Mouse (Mus musculus) lung, embryonic 14.5 days (tissue): ENCODE results near the gene Pfdn5. TPM values are rescaled to one million over a fixed set of nuclear protein-coding genes. Genes with fewer than 3 reads are reported as not detected.

Source experiments
- ATAC-seq: fragments of 200-750 bp; cut with Nextera tagmentation; 2 replicates; pipeline ENCODE4 v1.8.0; 2017; ENCODE audit warnings: mild to moderate bottlenecking, moderate TSS enrichment, moderate library complexity; ENCODE audit not compliant: insufficient read depth
- DNase-seq: peaks from one replicate; pipeline ENCODE4 v3.0.0-alpha.2; 2015
- H3K27ac ChIP-seq: fragments of 300-500 bp; sonication (generic); 2 replicates; pipeline ENCODE4 v1.5.1; 2014; ENCODE audit warnings: low read depth, mild to moderate bottlenecking, moderate library complexity
- H3K27me3 ChIP-seq: fragments of 300-500 bp; sonication (generic); 2 replicates; pipeline ENCODE4 v1.6.1; 2014; ENCODE audit warnings: low read length, control low read depth; ENCODE audit not compliant: insufficient read depth
- H3K36me3 ChIP-seq: fragments of 300-500 bp; sonication (generic); 2 replicates; pipeline ENCODE4 v1.6.1; 2014; ENCODE audit warnings: control low read depth; ENCODE audit not compliant: insufficient read depth
- H3K4me1 ChIP-seq: fragments of 300-500 bp; sonication (generic); 2 replicates; pipeline ENCODE4 v1.6.1; 2014; ENCODE audit warnings: antibody characterized with exemption, control low read depth; ENCODE audit not compliant: insufficient read depth
- H3K4me2 ChIP-seq: fragments of 300-500 bp; sonication (generic); 2 replicates; pipeline ENCODE4 v1.6.1; 2014; ENCODE audit warnings: mild to moderate bottlenecking
- H3K4me3 ChIP-seq: fragments of 300-500 bp; sonication (generic); 2 replicates; pipeline ENCODE4 v1.5.1; 2014; ENCODE audit warnings: low read depth, low read length
- H3K9ac ChIP-seq: fragments of 300-500 bp; sonication (generic); 2 replicates; pipeline ENCODE4 v1.6.1; 2014
- H3K9me3 ChIP-seq: fragments of 300-500 bp; sonication (generic); 2 replicates; pipeline ENCODE4 v1.6.1; 2016; ENCODE audit warnings: low read depth, low read length, control low read depth
- CTCF ChIP-seq: IDR thresholded peaks from 2 replicates; pipeline ENCODE4 v1.5.1; 2016; ENCODE audit warnings: antibody characterized with exemption, low read depth
- WGBS: fragments of 180-500 bp; shearing (Covaris S2); extraction: QIAGEN DNeasy Blood & Tissue Kit; methylation state at CpG from one replicate; pipeline ENCODE4 v1.1.7; 2014; 5-methylcytosine and 5-hydroxymethylcytosine counted together
- polyA plus RNA-seq: library from polyadenylated mRNA; unstranded; fragments of >200 nt; fragmentation: Nextera tagmentation; extraction: Ambion mirVana; gene quantifications from 2 replicates; pipeline ENCODE4 v1.2.1, GENCODE M21; 2014

The Pfdn5 gene
- 477 and 511 TPM in 2 replicates for polyA plus RNA-seq

DNA sequence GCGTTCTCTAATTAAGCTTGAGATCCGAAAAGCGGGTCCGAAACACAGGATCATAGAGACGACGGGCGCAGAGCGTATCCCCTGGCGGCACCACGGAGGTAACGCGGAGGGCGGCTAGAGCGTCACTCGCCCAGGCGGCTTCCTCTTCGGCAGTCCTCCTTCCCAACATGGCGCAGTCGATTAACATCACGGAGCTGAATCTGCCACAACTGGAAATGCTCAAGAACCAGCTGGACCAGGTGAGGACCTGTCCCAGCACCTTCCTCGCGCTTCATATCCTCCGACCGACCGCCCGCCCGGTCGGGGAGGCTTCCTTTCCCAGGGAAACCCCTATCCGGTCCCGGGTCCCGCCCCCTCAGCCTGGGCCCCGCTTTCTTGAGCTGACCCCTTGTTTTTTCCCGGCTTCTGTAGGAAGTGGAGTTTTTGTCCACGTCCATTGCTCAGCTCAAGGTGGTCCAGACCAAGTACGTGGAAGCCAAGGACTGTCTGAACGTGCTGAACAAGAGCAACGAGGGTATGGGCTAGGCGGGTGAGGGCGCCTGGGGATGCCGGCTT lies at the start of gene Pfdn5:
Pfdn5 (plus strand) TSS at position 95 of the 555 bp plus-strand sequence.
- peak; percentile 91 for DNase-seq
- H3K9ac ChIP-seq, result peak within 1 kb of the TSS; percentile 82
- WGBS, result under 1% methylated on average over 40 of the region's 40 CpGs
- H3K9me3 ChIP-seq, result no peaks in the 10 kb centered on the region
- peaks cover 69% of the 10 kb centered on the region for H3K36me3 ChIP-seq
- H3K27ac ChIP-seq, result peak within 1 kb of the TSS; percentile 76
- ATAC-seq, result peak; percentile 90
- peak; percentile 60 for TF ChIP-seq CTCF
- H3K4me3 ChIP-seq, result peak within 1 kb of the TSS; percentile 84
- no peaks in the 10 kb centered on the region for H3K27me3 ChIP-seq
- H3K4me2 ChIP-seq, result peak within 1 kb of the TSS; percentile 90
- peaks cover 5% of the 10 kb centered on the region; the same call in 1 of the 2 replicates for H3K4me1 ChIP-seq

DNA sequence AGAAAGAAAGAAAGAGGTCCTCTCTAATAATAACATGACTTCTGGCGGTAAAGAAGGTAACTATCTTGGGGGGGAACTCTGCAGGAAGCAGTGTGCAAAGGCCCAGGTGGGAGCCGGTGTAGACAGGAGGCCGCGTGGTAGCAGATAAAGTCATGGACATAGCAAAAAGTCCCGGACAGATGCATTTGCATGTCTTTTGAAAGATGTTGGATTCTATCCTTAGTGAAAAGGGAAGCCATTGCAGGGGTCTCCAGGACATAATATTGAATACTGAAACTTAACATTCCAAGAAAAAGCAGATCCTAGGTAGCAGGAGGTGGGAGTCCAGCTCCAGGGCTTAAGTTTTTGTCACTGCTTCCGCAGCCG lies 47.2 kb upstream of the Pfdn5 start:
- Histone ChIP-seq H3K27me3 (no peaks in the 10 kb centered on the region), H3K4me1 (0 out of 2 replicates have a peak, but pooled peaks cover 7% of the 10 kb centered on the region), H3K9ac (peak overlapping the region; percentile 72), H3K27ac (peak overlapping the region; percentile 80), H3K4me2 (peak overlapping the region; percentile 89), H3K9me3 (no peaks in the 10 kb centered on the region), H3K4me3 (peak overlapping the region; percentile 83), H3K36me3 (peaks cover 22% of the 10 kb centered on the region)
- TF ChIP-seq CTCF, result no peak
- peak; percentile 5; the same call in 1 of the 2 replicates for ATAC-seq
- 28% methylated on average over 7 of the region's 7 CpGs for WGBS
- no peak for DNase-seq

DNA sequence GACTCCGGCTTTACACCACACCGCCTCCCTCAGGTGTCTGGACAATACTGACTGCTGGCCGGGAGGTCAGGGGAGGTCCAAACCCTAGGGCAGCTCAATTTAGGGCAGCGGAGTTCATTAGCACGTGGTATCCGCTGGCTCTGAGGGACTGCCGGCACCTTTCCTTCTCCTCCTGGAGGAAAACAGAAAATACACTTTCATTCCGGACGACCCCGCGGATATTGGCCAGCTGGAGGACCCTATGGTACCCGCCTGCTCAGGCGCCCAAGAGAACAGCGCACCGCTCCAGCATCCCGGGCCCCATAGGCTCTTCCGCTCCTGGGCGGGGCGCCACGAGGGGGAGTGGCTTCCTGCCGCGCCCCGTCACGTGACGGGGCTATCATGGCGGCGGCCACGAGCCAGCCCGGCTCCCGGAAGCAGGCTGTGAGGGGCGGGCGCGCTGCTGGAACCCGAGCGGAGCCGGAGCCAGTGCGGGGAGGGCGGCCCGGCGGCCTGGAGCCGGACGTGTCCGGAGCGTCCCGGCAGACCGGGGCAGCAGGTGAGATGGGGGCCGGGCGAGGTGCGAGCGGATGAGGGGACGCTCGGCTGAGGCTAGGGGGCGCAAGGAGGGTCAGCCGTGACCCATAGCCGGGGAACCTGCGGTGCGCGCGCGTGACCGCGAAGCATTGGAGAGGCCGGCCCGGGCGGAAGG lies 46.7 kb upstream of the Pfdn5 start, which contains the start of gene Mfsd5:
Mfsd5 (plus strand) TSS at position 363 of the 691 bp plus-strand sequence.
- WGBS, result under 1% methylated on average over 65 of the region's 65 CpGs

DNA sequence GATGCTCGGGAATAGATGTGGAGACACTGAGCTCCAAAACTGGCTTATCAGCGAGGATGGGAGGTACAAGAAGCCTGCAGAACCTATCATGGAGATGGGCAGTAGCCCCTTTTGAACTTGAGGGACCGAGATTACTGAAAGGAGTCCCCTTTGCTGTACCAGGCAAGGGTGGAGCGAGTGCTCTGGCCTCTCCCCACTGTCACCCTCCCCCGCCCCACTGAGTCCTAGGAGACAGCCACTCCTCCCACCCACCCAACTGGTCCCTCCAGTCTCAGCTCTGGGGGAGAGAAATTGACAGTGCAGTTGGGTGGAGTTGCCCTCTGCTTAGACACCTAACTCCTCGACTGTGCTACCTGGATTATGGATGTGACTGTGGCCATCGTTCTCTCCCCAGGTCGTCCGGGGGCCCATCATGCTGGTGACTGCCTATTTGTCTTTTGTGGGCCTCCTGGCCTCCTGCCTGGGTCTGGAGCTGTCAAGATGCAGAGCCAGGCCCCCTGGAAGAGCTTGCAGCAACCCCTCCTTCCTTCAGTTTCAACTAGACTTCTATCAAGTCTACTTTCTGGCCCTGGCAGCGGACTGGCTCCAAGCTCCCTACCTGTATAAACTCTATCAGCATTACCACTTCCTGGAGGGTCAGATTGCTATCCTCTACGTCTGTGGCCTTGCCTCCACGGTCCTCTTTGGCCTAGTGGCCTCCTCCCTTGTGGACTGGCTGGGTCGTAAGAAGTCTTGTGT lies 46.0 kb upstream of the Pfdn5 start:
- H3K4me1 ChIP-seq, result peaks cover 8% of the 10 kb centered on the region; the same call in 1 of the 2 replicates
- peak overlapping the region; percentile 72 for H3K9ac ChIP-seq
- peak; percentile 25 for ATAC-seq
- no peaks in the 10 kb centered on the region for H3K27me3 ChIP-seq
- H3K9me3 ChIP-seq, result no peaks in the 10 kb centered on the region
- peak overlapping the region; percentile 89 for H3K4me2 ChIP-seq
- H3K27ac ChIP-seq, result peak overlapping the region; percentile 83
- 24% methylated on average over 13 of the region's 13 CpGs for WGBS
- H3K4me3 ChIP-seq, result peak overlapping the region; percentile 83
- no peak for TF ChIP-seq CTCF
- H3K36me3 ChIP-seq, result peaks cover 22% of the 10 kb centered on the region
- no peak for DNase-seq

More for the DNA sequence above, 46.7 kb upstream of the Pfdn5 start, which contains the start of gene Mfsd5:
- Histone ChIP-seq H3K4me1 (0 out of 2 replicates have a peak, but pooled peaks cover 7% of the 10 kb centered on the region), H3K9ac (peak within 1 kb of the TSS; percentile 72), H3K4me2 (peak within 1 kb of the TSS; percentile 89), H3K36me3 (peaks cover 22% of the 10 kb centered on the region), H3K4me3 (peak within 1 kb of the TSS; percentile 83), H3K9me3 (no peaks in the 10 kb centered on the region), H3K27me3 (no peaks in the 10 kb centered on the region), H3K27ac (peak within 1 kb of the TSS; percentile 83)
- peak; percentile 43 for TF ChIP-seq CTCF
- ATAC-seq (peak; percentile 96), DNase-seq (peak; percentile 97)

DNA sequence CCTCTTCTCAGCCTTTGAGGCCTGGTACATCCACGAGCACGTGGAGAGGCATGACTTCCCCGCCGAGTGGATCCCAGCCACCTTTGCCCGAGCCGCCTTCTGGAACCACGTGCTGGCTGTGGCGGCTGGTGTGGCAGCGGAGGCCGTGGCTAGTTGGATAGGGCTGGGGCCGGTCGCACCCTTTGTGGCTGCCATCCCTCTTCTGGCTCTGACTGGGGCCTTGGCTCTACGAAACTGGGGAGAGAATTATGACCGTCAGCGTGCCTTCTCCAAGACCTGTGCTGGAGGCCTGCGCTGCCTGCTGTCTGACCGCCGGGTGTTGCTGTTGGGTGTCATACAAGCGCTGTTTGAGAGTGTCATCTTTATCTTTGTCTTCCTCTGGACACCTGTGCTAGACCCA lies 45.3 kb upstream of the Pfdn5 start:
- DNase-seq, result no peak
- H3K27me3 ChIP-seq, result no peaks in the 10 kb centered on the region
- H3K36me3 ChIP-seq, result peaks cover 22% of the 10 kb centered on the region
- no peaks in the 10 kb centered on the region for H3K9me3 ChIP-seq
- H3K9ac ChIP-seq, result peak overlapping the region; percentile 72; the same call in 1 of the 2 replicates
- no peak overlapping the region for H3K27ac ChIP-seq
- H3K4me3 ChIP-seq, result peak overlapping the region; percentile 83; the same call in 1 of the 2 replicates
- H3K4me1 ChIP-seq, result peaks cover 11% of the 10 kb centered on the region; the same call in 1 of the 2 replicates
- 91% methylated on average over 19 of the region's 19 CpGs for WGBS
- H3K4me2 ChIP-seq, result peak overlapping the region; percentile 89
- no peak for TF ChIP-seq CTCF
- ATAC-seq, result no peak

DNA sequence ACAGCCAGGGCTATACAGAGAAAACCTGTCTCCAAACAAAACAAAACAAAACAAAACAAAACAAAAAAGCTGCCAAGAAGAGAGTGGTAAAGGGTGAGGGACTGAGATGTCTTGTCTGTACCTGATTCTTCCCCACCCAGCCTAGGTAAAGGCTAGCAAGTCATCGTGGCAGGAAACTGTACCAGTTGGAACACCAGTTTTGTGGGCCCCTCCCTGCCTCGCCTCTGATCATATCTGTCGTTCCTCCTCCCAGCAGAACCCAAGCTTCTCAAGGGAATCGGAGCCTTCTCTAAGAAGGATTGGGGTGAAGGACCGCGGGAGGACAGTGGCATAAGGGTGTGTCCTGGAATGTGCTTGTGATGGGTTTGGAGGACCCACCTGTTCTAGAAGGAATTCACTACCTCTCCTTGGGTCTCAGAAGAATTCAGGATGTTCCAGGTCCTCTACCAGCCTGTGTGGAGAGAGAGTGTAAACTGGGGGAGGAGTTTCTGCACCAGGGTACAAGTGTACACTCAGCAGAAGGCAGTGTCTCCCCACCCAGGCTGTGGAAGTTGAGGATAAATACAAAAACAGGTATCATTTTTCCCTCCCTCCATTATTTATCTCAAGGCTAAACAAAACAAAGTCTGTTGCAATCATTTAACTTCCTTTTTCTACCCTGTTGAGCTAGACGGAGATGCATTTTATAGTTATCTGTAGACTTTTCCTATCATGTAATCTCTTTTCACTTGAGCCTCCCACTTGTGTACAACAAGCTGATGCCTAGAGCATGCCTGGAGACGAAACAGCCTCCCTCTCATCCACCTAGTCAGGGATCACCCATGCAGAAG lies 43.2 kb upstream of the Pfdn5 start:
- no peak overlapping the region for H3K27ac ChIP-seq
- H3K36me3 ChIP-seq, result peaks cover 22% of the 10 kb centered on the region
- no peak for TF ChIP-seq CTCF
- DNase-seq (no peak), ATAC-seq (no peak)
- no peaks in the 10 kb centered on the region for H3K27me3 ChIP-seq
- H3K9me3 ChIP-seq, result no peaks in the 10 kb centered on the region
- H3K4me1 ChIP-seq, result peaks cover 11% of the 10 kb centered on the region; the same call in 1 of the 2 replicates
- no peak overlapping the region for H3K4me3 ChIP-seq
- no peak overlapping the region for H3K4me2 ChIP-seq
- H3K9ac ChIP-seq, result no peak overlapping the region
- WGBS, result 79% methylated on average over 8 of the region's 8 CpGs
